Mouse (Mus musculus): Measurements from ENCODE around the gene Zbtb8b. TPM values are rescaled to one million over a fixed set of nuclear protein-coding genes. Genes with fewer than 3 reads are reported as not detected.
A peak's percentile ranks its signal among the peaks of the same experiment; 100 is the strongest.
"Not testable (repeated sequence)": the region's sequence is repeated elsewhere in the genome, so short reads cannot be mapped to it uniquely, and the experiment has no call there.

Zbtb8b gene
- 6.0 and 6.4 TPM in 2 replicates for polyA plus RNA-seq (2016; fragmentation: Nextera tagmentation; extraction: Ambion mirVana)

GRCm38 (mm10) chr4:129440340-129441063 is at the start of gene Zbtb8b:
Zbtb8b (minus strand) TSS chr4:129440853.
- peaks cover 6% of the 10 kb centered on the region; the same call in 1 of the 2 replicates for H3K4me1 ChIP-seq
- no peaks in the 10 kb centered on the region for H3K9me3 ChIP-seq (replicated peaks)
- H3K4me2 ChIP-seq (replicated peaks): peak within 1 kb of the TSS; percentile 65
- ATAC-seq (ENCODE audit: low FRiP score): peak; percentile 93
- WGBS: 1% methylated on average over 33 of the region's 33 CpGs
- H3K36me3 ChIP-seq: no peaks in the 10 kb centered on the region
- H3K4me3 ChIP-seq: peak within 1 kb of the TSS; percentile 59
- H3K9ac ChIP-seq: peak within 1 kb of the TSS; percentile 69
- H3K27me3 ChIP-seq: peaks cover 42% of the 10 kb centered on the region
- H3K27ac ChIP-seq: no peak within 1 kb of the TSS

GRCm38 (mm10) chr4:129481090-129481489 is 40.4 kb upstream of the Zbtb8b start:
- H3K4me1 ChIP-seq: no peaks in the 10 kb centered on the region
- H3K4me3 ChIP-seq: no peak overlapping the region
- no peak overlapping the region for H3K4me2 ChIP-seq (replicated peaks)
- H3K27me3 ChIP-seq: no peaks in the 10 kb centered on the region
- 86% methylated on average over 1 of the region's 1 CpGs for WGBS
- no peak for ATAC-seq (ENCODE audit: low FRiP score)
- peaks cover 92% of the 10 kb centered on the region for H3K36me3 ChIP-seq
- H3K27ac ChIP-seq: no peak overlapping the region
- H3K9ac ChIP-seq: no peak overlapping the region
- H3K9me3 ChIP-seq (replicated peaks): no peaks in the 10 kb centered on the region

- no peaks in the 10 kb centered on the region for H3K9me3 ChIP-seq (replicated peaks)
- no peak overlapping the region for H3K4me2 ChIP-seq (replicated peaks)
- no peaks in the 10 kb centered on the region for H3K27me3 ChIP-seq
- H3K4me3 ChIP-seq: no peak overlapping the region
- H3K27ac ChIP-seq: no peak overlapping the region
- no peaks in the 10 kb centered on the region for H3K4me1 ChIP-seq
- ATAC-seq (ENCODE audit: low FRiP score): no peak
- H3K36me3 ChIP-seq: peaks cover 91% of the 10 kb centered on the region
- 87% methylated on average over 3 of the region's 3 CpGs for WGBS
- no peak overlapping the region for H3K9ac ChIP-seq
Observed at GRCm38 (mm10) chr4:129479863-129480262, 39.2 kb upstream of the Zbtb8b start.

DNA sequence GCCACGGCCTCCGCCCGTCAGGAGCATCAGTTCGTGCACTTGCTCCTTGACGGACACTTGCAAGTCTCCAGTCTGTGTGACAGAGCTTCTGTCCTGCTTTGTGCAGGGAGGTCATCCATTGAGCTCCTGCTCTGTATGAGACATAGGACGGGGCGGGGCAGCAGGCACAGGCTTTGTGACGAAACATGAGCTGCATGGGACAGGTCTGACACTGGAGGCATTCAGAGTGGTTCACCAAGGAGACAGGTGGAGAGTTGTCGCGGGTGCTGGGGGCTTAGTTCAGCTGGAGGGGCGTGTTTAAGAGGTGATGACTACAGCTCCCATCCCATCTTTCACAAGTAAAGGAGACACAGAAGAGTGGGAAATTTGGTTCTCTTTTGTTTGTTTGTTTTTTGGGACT is 35.4 kb upstream of the Zbtb8b start:
- Histone ChIP-seq H3K9ac (no peak overlapping the region), H3K27me3 (no peaks in the 10 kb centered on the region), H3K36me3 (peaks cover 91% of the 10 kb centered on the region), H3K4me3 (no peak overlapping the region), H3K4me1 (no peaks in the 10 kb centered on the region), H3K4me2 (replicated peaks) (no peak overlapping the region), H3K9me3 (replicated peaks) (no peaks in the 10 kb centered on the region), H3K27ac (no peak overlapping the region)
- WGBS: 88% methylated on average over 11 of the region's 11 CpGs
- ATAC-seq (ENCODE audit: low FRiP score): no peak

DNA sequence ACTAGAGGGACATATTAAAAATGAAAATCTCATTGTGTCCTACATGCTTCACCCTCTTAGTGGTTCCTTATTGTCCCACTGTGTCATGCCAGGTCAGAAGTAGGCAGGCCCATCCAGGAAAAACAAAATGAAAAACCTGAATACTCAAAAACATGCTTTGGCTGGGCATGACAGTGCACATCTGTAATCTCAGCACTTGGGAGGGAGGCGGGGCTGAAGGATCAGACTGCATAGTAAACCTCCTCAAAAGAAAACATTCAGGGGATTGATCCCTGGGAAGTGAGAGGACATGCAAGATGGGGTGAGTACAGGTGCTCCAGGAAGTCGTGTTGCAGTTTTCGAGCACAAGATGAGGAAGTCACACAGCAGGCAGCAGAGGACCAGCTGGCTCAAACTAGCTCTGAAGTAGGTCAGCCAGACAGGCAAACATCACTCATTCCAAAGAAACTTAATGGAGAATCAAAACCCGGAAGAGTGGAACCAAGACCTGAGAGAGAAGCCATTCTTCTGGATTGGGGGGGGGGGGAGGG is 23.7 kb upstream of the Zbtb8b start:
- peaks cover 18% of the 10 kb centered on the region for H3K4me1 ChIP-seq
- no peaks in the 10 kb centered on the region for H3K27me3 ChIP-seq
- no peaks in the 10 kb centered on the region for H3K9me3 ChIP-seq (replicated peaks)
- no peak overlapping the region for H3K4me3 ChIP-seq
- ATAC-seq (ENCODE audit: low FRiP score): no peak
- peaks cover 44% of the 10 kb centered on the region for H3K36me3 ChIP-seq
- no peak overlapping the region for H3K9ac ChIP-seq
- WGBS: 76% methylated on average over 4 of the region's 4 CpGs
- no peak overlapping the region for H3K4me2 ChIP-seq (replicated peaks)
- H3K27ac ChIP-seq: no peak overlapping the region

DNA sequence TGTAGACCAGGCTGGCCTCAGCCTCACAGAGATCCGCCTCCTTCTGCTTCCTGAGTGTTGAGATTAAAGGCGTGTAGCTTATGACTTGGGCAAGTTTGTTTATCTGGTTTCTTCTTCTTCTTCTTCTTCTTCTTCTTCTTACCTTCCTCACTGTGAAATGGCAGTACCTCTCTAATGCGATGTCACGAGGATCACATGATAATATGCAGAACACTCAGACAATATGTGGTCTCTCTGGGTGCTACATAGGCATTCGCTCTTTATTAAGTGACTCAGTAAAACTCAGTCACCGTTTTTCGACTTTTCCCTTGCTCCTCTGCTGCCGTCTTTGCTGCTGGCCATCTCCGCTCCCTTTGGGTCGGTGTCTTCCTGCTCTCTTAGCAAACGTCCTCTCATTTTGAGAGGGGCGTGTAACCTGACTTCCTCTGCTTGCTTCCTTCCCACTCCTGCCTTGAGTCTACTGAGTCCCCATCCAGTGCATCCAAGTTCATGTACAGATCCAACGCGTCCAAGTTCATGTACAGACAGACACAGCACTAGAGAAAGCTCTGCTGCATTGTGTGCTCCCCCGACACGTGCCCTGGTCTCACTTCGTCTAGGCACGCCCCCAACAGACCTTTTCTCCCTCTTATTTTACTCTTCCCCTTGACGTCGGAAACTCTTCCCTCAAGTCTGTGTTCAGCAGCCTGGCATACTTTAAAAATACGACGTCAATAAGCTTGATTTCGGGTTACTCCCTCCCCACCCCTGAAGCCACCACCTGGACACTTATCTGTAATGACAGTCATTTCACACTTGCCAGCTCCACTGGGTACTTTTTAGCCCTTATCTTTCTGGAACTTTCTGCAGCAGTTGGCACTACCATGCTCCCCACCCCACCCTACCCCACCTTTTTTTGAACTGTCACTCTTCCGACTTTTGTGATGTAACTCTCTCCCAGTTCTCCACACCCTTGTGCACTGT is 22.7 kb upstream of the Zbtb8b start:
- ATAC-seq (ENCODE audit: low FRiP score): no peak
- Histone ChIP-seq H3K9me3 (replicated peaks) (no peaks in the 10 kb centered on the region), H3K9ac (no peak overlapping the region), H3K27me3 (no peaks in the 10 kb centered on the region), H3K27ac (no peak overlapping the region), H3K4me1 (peaks cover 18% of the 10 kb centered on the region), H3K4me3 (no peak overlapping the region), H3K4me2 (replicated peaks) (no peak overlapping the region), H3K36me3 (peaks cover 36% of the 10 kb centered on the region)
- 90% methylated on average over 24 of the region's 24 CpGs for WGBS

DNA sequence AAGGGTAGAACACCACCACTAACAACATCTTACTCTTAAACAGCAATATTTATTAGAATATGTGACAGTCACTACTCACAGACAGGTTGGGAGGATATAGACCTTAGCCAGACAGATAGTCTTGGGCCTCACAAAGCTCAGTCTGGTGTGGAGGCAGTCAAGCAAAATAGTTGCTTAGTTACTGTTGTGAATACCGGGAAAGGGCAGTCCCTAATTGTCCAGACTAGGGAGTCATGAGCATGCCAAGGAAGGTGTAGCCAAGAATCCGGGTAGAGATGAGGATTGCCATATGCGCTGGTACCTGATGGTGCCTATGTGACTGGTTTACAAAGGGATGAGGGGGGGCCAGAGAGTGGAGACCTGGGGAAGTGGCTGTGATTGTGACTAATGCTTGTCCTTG is 21.5 kb upstream of the Zbtb8b start:
- Histone ChIP-seq H3K36me3 (peaks cover 23% of the 10 kb centered on the region), H3K9ac (peak overlapping the region; percentile 83), H3K4me3 (peak overlapping the region; percentile 91), H3K27me3 (no peaks in the 10 kb centered on the region), H3K27ac (no peak overlapping the region), H3K4me1 (peaks cover 18% of the 10 kb centered on the region), H3K4me2 (replicated peaks) (peak overlapping the region; percentile 83), H3K9me3 (replicated peaks) (no peaks in the 10 kb centered on the region)
- 52% methylated on average over 3 of the region's 3 CpGs for WGBS
- ATAC-seq (ENCODE audit: low FRiP score): no peak

DNA sequence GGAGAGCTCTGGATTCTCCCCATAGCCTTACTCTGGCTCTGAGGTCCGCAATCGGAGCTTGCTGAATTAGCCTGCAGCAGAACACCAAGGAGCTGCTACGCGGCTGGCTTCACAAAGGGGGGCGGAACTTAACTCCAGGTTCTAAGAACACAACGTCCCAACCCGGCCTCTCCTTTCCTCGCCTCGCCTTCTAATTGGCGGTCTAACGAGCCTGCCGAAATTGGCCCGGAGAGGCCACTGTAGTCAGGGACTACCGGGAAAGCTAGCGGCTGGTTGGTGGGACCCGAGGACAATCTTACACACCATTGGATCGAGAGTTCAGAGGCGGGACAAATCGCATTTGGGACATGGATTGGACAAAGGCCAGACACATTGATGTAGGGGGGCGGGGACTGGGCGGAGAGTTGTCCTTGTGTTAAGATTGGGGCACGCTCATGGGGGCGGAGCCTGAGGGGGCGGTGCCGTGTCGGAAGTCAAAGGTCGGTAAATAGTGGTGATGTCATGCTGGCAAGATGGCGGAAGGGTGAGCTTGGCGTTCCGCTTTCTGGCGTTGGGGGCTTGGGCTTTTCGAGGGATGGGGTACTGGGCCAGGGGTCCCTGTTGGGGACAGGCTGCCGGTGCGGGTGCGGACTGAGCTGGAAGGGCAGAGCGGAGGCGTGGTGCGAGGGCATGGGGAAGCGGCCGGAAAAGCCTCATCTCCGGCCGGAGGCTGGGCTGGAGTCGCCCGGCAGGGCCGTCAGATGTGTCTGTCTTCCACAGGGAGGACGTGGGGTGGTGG is 20.7 kb upstream of the Zbtb8b start, which contains the start of gene Bsdc1:
Gene Bsdc1 (plus strand): TSS at position 399 of the 778 bp plus-strand sequence.
- peak within 1 kb of the TSS; percentile 83 for H3K4me2 ChIP-seq (replicated peaks)
- H3K9me3 ChIP-seq (replicated peaks): no peaks in the 10 kb centered on the region
- H3K27me3 ChIP-seq: peaks cover under 1% of the 10 kb centered on the region; the same call in 1 of the 2 replicates
- peaks cover 16% of the 10 kb centered on the region for H3K36me3 ChIP-seq
- H3K9ac ChIP-seq: peak within 1 kb of the TSS; percentile 83
- peak; percentile 99 for ATAC-seq (ENCODE audit: low FRiP score)
- H3K4me1 ChIP-seq: peaks cover 18% of the 10 kb centered on the region
- peak within 1 kb of the TSS; percentile 91 for H3K4me3 ChIP-seq
- under 1% methylated on average over 46 of the region's 46 CpGs for WGBS
- peak within 1 kb of the TSS; percentile 90 for H3K27ac ChIP-seq

- Histone ChIP-seq H3K4me2 (replicated peaks) (peak overlapping the region; percentile 52), H3K36me3 (peaks cover 10% of the 10 kb centered on the region), H3K27ac (peak overlapping the region; percentile 90), H3K27me3 (peaks cover 4% of the 10 kb centered on the region; the same call in 1 of the 2 replicates), H3K9me3 (replicated peaks) (no peaks in the 10 kb centered on the region), H3K9ac (peak overlapping the region; percentile 67), H3K4me3 (peak overlapping the region; percentile 38), H3K4me1 (peaks cover 18% of the 10 kb centered on the region)
- peak; percentile 53 for ATAC-seq (ENCODE audit: low FRiP score)
- WGBS: 3% methylated on average over 4 of the region's 4 CpGs
Observed at GRCm38 (mm10) chr4:129460827-129461182, 20.2 kb upstream of the Zbtb8b start.

- H3K4me1 ChIP-seq: peaks cover 18% of the 10 kb centered on the region
- no peak overlapping the region for H3K27ac ChIP-seq
- H3K4me2 ChIP-seq (replicated peaks): no peak overlapping the region
- 99% methylated on average over 3 of the region's 3 CpGs for WGBS
- H3K4me3 ChIP-seq: no peak overlapping the region
- H3K27me3 ChIP-seq: peaks cover 4% of the 10 kb centered on the region; the same call in 1 of the 2 replicates
- no peaks in the 10 kb centered on the region for H3K9me3 ChIP-seq (replicated peaks)
- ATAC-seq (ENCODE audit: low FRiP score): no peak
- H3K36me3 ChIP-seq: no peaks in the 10 kb centered on the region
- H3K9ac ChIP-seq: no peak overlapping the region
Observed at GRCm38 (mm10) chr4:129459726-129460125, 19.1 kb upstream of the Zbtb8b start.

DNA sequence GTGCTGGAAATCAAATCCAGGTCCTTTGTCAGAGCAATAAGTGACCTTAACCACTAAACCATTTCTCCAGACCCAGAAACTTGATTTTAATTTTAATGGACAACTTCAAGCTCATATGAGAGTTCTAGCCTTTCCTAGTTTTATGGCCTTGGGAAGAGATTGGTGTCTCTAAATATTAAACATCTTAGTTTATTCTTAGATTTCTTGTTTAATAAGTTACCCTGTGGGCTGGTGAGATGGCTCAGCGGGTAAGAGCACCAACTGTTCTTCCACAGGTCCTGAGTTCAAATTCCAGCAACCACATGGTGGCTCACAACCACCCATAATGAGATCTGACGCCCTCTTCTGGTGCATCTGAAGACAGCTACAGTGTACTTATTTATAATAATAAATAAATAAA is 16.7 kb upstream of the Zbtb8b start:
- H3K4me3 ChIP-seq; H3K27me3 ChIP-seq; ATAC-seq (ENCODE audit: low FRiP score); H3K9ac ChIP-seq; H3K27ac ChIP-seq; H3K9me3 ChIP-seq (replicated peaks); H3K4me1 ChIP-seq; H3K4me2 ChIP-seq (replicated peaks); H3K36me3 ChIP-seq: not testable (repeated sequence)
- WGBS: 76% methylated on average over 2 of the region's 2 CpGs

All from hindbrain, embryonic 12.5 days (tissue).